Mouse (Mus musculus) C2C12 (cell line): ENCODE data around the gene Pllp.

ENCODE experiments used
- CEBPB ChIP-seq: IDR thresholded peaks from one replicate; pipeline ENCODE4 v1.6.1; 2011; ENCODE audit warnings: low read depth, mild to moderate bottlenecking, control low read depth, moderate library complexity
- CTCF ChIP-seq: IDR thresholded peaks from one replicate; pipeline ENCODE4 v1.5.1; 2011; ENCODE audit not compliant: control insufficient read depth, insufficient read depth, insufficient read length
- MAX ChIP-seq: IDR thresholded peaks from one replicate; pipeline ENCODE4 v1.6.1; 2011; ENCODE audit warnings: mild to moderate bottlenecking, control low read depth

DNA sequence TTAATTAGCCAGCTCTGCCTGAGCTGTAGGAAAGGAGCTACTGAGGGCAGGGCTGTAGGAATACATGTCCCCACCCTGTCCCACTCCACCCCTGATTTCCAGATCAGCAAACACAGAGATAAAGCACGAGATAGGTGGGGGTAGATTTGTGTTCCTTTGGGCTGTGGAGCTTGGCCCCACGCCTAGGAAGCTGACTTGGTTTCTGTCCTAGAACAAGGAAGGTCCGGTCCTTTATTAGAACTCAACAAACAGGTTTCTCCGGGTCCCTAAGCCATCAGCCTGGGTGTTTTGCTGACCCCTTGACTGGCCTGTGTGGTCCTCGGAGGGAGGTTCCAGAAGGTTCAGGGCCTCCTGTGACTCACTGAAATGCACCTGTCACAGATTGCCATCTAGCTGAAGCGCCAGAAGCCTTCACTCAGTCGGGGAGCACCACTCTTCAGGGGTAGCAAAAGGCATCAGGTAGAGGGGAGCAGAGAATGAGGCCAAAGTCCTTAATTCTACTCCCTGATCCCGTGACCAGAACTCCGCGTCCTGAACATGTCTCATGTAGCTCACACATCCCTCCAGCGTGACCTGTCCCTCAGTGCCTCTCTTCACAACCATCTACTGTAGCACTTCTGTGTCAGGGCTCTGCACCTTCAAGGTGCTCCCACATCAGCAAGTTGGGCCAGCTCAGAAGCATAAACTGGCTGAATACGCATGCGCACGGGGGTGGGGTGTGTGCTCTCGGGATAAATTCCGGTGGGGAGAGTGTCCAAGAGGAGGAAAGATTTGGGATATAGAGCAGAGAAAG, 13.2 kb downstream of the Pllp start:
- no peak for TF ChIP-seq CEBPB
- no peak for TF ChIP-seq MAX
- TF ChIP-seq CTCF: no peak
